Mouse (Mus musculus) erythroblast, adult 5-6 weeks (primary cell): ENCODE measurements around the gene Gm1330. TPM values are rescaled to one million over a fixed set of nuclear protein-coding genes. Genes with fewer than 3 reads are reported as not detected.
"Not testable (repeated sequence)": the region's sequence is repeated elsewhere in the genome, so short reads cannot be mapped to it uniquely, and the experiment has no call there.

Source experiments
- ATAC-seq: replicated peaks from 2 replicates; pipeline ENCODE4 v1.8.0; 2016; ENCODE audit warnings: moderate number of reproducible peaks, mild to moderate bottlenecking, moderate TSS enrichment, inconsistent platforms; ENCODE audit not compliant: poor library complexity, low FRiP score, severe bottlenecking
- total RNA-seq, 2 experiments: library from RNA; stranded (forward) in 1 of 2; stranded (reverse) in 1 of 2; fragments of 150-400 nt in 1 of 2; fragments of 200-764, 138-1000 nt in 1 of 2; gene quantifications; 2 replicates each; pipeline versions ENCODE4 v1.2.3 to v1.2.4; 2015 to 2017; ENCODE audit warnings: low replicate concordance in 2 of 2

The Gm1330 gene
- not detected in 2 replicates for total RNA-seq (2015; ENCODE audit: low replicate concordance)
- total RNA-seq (2017; ENCODE audit: low replicate concordance) = not detected in 2 replicates

- ATAC-seq = no peak
Observed at GRCm38 (mm10) chr2:149003151-149003550, at the start of gene Gm1330. Gene Gm1330 (minus strand): TSS chr2:149003251.

- not testable (repeated sequence) for ATAC-seq
Observed at GRCm38 (mm10) chr2:149017137-149017536, 14.1 kb upstream of the Gm1330 start, which contains the start of gene Gm10750. Gene Gm10750 (minus strand): TSS chr2:149017237.

- no peak for ATAC-seq
Observed at GRCm38 (mm10) chr2:149004826-149005225, 1.8 kb upstream of the Gm1330 start.

GRCm38 (mm10) chr2:148995133-148995532 is 7.9 kb downstream of the Gm1330 start:
- ATAC-seq = no peak

Other genes with a start within 250 kb of the Gm1330 start
- gene Cst11, start 231.8 kb downstream of the Gm1330 start, total RNA-seq (2015; ENCODE audit: low replicate concordance) = not detected in 2 replicates
- gene Cst11, start 231.8 kb downstream of the Gm1330 start, total RNA-seq (2017; ENCODE audit: low replicate concordance) = not detected in 2 replicates
- not detected in 2 replicates for gene 8030411F24Rik, start 221.2 kb downstream of the Gm1330 start, total RNA-seq (2015; ENCODE audit: low replicate concordance)
- gene 8030411F24Rik, start 221.2 kb downstream of the Gm1330 start, total RNA-seq (2017; ENCODE audit: low replicate concordance) = not detected in 2 replicates
- not detected in 2 replicates for gene Cst12, start 213.9 kb downstream of the Gm1330 start, total RNA-seq (2015; ENCODE audit: low replicate concordance)
- gene Cst12, start 213.9 kb downstream of the Gm1330 start, total RNA-seq (2017; ENCODE audit: low replicate concordance) = not detected in 2 replicates
- not detected in 2 replicates for gene Cst8, start 204.5 kb downstream of the Gm1330 start, total RNA-seq (2015; ENCODE audit: low replicate concordance)
- gene Cst8, start 204.5 kb downstream of the Gm1330 start, total RNA-seq (2017; ENCODE audit: low replicate concordance) = not detected in 2 replicates
- not detected in 2 replicates for gene Cst13, start 183.2 kb downstream of the Gm1330 start, total RNA-seq (2015; ENCODE audit: low replicate concordance)
- not detected in 2 replicates for gene Cst13, start 183.2 kb downstream of the Gm1330 start, total RNA-seq (2017; ENCODE audit: low replicate concordance)
- gene Cst9, start 168.1 kb downstream of the Gm1330 start, total RNA-seq (2015; ENCODE audit: low replicate concordance) = not detected in 2 replicates
- not detected in 2 replicates for gene Cst9, start 168.1 kb downstream of the Gm1330 start, total RNA-seq (2017; ENCODE audit: low replicate concordance)
- gene 9230104L09Rik, start 138.2 kb downstream of the Gm1330 start, total RNA-seq (2015; ENCODE audit: low replicate concordance) = not detected in 2 replicates
- gene 9230104L09Rik, start 138.2 kb downstream of the Gm1330 start, total RNA-seq (2017; ENCODE audit: low replicate concordance) = not detected in 2 replicates
- 123 and 150 TPM in 2 replicates for gene Cst3, start 127.6 kb downstream of the Gm1330 start, total RNA-seq (2015; ENCODE audit: low replicate concordance)
- 60.1 and 103 TPM in 2 replicates for gene Cst3, start 127.6 kb downstream of the Gm1330 start, total RNA-seq (2017; ENCODE audit: low replicate concordance)
- not detected in 2 replicates for gene Gm10750, start 14.0 kb upstream of the Gm1330 start, total RNA-seq (2015; ENCODE audit: low replicate concordance)
- gene Gm10750, start 14.0 kb upstream of the Gm1330 start, total RNA-seq (2017; ENCODE audit: low replicate concordance) = not detected in 2 replicates